Mouse (Mus musculus) stomach, postnatal 0 days (tissue): Measurements from ENCODE around the gene Olfr469.

Experiments
- CTCF ChIP-seq: IDR thresholded peaks from 2 replicates; pipeline ENCODE4 v1.5.1; 2016; ENCODE audit warnings: antibody characterized with exemption, low read depth, mild to moderate bottlenecking, moderate library complexity
- EP300 ChIP-seq: optimal IDR thresholded peaks from 2 replicates; pipeline ENCODE3; 2016; ENCODE audit warnings: antibody characterized with exemption

GRCm38 (mm10) chr7:107770812-107771211, 54.5 kb downstream of the Olfr469 start:
- no peak for TF ChIP-seq CTCF
- TF ChIP-seq EP300 = no peak
